Mouse (Mus musculus): ENCODE measurements around the gene Plekha8.
A peak's percentile ranks its signal among the peaks of the same experiment; 100 is the strongest.

Gene Plekha8

DNA sequence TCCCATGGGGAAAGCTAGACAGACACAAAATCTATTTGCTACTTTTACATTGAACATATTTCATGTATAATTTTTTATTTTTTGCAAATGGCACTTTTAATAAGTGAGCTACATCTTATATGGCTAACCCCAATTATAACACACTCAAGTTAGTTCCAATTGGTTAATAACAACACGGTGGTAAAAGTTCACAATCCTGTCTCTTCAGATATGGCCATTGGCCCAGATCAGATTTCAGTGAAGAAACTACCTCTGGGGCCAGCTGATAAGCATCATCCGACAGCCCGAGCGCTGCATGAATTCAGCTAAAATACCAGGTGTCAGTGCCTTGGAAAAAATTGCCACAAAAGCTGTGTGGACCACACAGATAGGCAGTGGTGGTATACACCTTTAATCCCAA, 7.2 kb upstream of the Plekha8 start:
- no peak for DNase-seq

GRCm38 (mm10) chr6:54588212-54588611, 6.7 kb upstream of the Plekha8 start:
- no peak for DNase-seq

GRCm38 (mm10) chr6:54590691-54591090, 4.2 kb upstream of the Plekha8 start:
- DNase-seq = no peak

DNA sequence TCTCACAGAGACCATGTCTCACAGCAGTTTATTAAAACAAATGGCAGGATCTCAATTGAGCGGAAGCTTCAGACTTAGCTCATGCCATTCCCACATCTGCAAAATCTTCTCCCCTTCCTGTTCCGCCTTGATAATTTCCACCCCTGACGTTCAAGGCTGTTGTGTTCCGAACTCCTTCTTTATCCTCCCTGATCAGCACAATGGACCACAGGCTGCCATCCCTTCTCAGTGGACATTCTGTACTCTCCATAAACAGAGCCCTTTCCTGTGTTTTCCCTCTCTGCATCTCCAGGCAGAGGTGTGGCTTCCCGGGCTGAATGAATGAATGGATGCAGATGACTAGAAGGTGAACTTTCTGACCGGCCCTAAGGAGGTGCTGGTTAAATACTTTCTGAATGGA, 3.1 kb upstream of the Plekha8 start:
- no peak for DNase-seq

DNA sequence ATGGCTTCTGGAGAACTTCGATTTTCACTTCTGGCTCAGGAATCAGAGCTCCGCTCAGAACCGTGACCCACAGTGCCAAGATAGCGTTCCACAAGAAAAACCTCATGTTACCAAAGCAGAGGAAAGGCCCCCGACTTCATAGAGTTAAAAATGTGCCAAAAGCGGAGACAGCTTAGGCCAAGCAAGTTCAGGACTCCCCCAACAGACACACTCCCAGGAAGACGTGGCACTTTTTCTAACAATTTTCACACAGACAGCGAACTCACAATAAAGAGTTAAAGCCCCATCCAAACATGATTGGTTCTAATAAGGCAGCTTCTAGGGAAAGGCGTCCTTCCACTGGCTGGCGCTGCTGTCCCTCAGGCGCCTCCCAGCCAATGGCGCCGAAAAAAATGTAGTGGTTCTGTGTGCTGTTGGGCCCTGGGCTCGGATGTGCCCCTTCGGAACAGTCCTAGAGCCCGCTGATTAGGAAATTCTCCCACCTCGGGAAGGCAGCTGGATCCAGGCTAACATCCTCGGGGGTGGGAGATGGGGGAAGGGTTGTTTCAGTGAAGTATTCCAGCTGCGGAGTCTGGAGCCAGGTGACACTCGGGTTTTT, 1.9 kb upstream of the Plekha8 start:
- DNase-seq = peak; percentile 79 to 82

- DNase-seq = no peak
Measured at GRCm38 (mm10) chr6:54593766-54594468, 994 bp upstream of the Plekha8 start.

DNA sequence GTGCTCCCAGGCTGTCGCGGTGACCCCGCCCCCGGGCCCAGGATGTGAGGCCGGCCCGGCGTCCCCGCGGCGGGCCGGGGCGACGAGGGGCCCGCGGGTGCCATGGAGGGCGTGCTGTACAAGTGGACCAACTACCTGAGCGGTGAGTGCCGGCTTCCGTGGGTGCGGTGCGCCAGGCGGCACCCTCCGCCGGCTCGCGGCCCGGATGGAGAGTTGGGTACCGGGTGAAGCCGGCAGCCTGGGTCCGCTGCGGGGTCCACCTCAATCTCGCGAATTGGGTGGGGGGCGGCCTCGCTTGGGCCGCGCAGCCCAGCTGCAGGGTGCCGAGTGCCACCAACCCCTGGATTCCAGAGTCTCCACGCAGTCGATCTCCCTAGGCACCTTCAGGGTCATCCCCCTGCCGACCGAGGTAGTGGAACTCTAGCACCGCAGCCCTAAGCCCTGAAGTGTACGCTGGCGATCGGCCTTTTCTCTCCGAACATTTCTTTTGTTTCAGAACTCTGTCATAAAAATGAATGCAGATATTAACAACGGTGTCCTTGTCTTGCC, 493 bp downstream of the Plekha8 start:
- DNase-seq = no peak

DNA sequence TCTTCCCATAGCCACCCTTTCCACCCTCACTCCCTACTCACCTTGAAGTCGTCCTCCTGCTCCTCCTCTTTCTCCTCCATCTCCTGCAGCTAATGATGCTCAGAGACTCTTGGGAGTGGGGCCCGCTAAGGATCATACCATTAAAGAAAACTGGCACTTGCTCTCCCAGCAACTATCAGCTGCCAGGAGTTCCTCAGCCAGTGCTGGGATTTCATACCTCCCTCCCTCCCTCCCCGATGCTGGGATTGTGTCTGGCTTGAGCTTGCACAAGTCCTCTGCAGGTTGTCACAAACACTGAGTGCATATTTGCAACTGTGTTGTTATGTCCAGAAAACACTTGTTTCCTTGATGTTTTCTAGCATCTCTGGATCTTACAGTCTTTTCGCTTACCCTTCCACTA, 2.3 kb downstream of the Plekha8 start, which contains the start of gene Fkbp14:
TSS of gene Fkbp14 (minus strand) at position 101 of the 400 bp plus-strand sequence.
- no peak for DNase-seq

- DNase-seq = no peak
Measured at GRCm38 (mm10) chr6:54597711-54598110, 2.8 kb downstream of the Plekha8 start.

- DNase-seq = no peak
Measured at GRCm38 (mm10) chr6:54600681-54601347, 5.9 kb downstream of the Plekha8 start.

DNA sequence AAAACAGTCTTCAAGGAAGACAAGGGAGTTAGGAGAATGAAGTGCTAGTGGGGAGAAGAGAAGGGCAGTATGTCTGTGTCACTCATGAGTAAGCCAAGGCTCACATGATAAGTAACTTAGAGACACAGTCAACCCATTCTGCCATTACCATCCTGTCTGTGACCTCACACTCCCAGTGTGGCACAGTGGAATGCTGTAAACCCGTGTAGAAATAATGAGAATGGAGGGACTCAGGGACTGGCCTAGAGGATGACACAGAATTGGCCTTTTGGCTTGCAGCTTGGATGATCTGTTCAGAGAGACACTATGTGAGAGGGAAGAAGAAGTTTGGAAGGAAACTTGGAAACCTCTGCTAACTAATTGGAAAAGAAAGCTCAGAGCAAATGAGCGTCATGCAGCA, 8.0 kb downstream of the Plekha8 start:
- DNase-seq = no peak

GRCm38 (mm10) chr6:54604001-54604715, 9.2 kb downstream of the Plekha8 start:
- no peak for DNase-seq

- no peak for DNase-seq
Measured at GRCm38 (mm10) chr6:54606241-54606640, 11.3 kb downstream of the Plekha8 start.

- no peak for DNase-seq
Measured at GRCm38 (mm10) chr6:54617363-54617762, 22.5 kb downstream of the Plekha8 start.

GRCm38 (mm10) chr6:54619530-54619929, 24.6 kb downstream of the Plekha8 start:
- no peak for DNase-seq

GRCm38 (mm10) chr6:54620357-54620756, 25.4 kb downstream of the Plekha8 start:
- no peak for DNase-seq

- no peak for DNase-seq
Measured at GRCm38 (mm10) chr6:54628381-54628780, 33.5 kb downstream of the Plekha8 start.

DNA sequence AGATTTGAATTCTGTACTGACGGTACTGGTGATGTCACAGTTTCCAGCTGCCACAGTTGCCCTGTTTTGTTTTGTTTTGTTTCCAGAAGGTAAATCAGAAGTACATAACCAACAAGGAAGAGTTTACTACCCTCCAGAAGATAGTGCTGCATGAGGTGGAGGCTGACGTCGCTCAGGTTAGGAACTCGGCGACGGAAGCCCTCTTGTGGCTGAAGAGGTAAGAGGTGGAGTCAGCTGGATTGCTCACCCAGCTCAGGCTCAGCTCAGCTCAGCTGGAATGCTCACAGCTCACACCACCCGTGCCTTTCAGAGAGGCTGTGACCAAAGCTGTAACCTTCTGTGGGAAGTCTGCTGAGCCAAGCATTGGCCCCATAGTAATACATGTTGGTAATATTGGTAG, 34.8 kb downstream of the Plekha8 start:
- DNase-seq = peak in 1 of 2 experiments; percentile 3

DNA sequence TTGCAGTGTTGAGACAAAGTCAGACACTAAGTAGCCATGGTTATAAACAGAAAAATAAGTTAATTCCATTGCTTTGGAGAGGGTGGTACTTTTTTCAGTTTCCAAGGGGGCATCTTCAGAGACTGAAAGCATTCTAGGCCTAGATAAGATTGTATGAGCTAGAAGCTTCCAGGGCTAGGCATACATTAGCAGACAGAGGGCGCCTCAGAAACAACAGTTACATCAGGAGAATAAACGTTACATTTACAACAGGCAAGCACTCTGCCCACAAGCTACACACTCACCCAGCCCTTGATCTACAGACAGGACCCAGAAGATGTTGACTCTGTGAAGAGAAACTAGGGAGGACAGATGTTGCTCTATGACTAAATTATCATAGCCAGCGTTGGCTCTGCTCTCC, 36.6 kb downstream of the Plekha8 start:
- no peak for DNase-seq

DNA sequence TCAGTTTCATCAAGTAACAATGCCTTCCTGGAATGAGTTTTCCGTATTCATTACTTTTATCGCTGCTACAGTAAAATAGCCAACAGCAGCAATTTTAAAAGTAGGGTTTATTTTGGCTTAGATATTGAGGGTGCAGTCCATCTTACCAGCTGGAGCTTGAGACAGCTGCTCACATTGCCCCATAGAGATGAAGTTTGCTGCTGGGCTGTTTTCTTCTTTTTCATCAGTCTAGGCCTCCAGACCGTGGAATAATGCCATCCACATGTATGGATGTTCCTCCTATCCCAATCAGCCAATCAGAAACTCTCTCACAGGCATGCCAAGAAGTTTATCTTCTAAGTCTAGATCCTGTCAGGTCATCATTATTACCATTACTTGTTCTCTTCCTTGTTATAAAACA, 45.0 kb downstream of the Plekha8 start:
- DNase-seq = no peak

DNA sequence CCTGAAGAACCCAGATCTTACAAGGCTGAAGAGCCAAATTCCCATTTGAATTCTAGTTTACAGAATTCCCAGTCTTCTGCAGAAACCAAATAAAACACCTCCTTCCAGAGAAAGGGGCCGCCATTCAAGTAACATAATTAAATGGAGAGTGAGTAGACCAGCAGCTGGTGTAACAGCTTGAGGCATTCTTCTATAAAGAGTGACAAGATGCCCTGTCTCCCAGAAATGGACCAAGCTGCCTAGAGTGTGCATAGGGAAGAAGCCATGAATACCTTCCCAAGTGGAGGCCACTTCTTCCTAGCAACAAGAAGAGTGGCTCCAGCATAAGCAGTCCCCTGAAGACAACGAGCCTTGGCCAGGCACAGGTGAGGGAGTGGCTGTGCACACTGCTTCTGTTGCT, 47.0 kb downstream of the Plekha8 start:
- no peak for DNase-seq

DNA sequence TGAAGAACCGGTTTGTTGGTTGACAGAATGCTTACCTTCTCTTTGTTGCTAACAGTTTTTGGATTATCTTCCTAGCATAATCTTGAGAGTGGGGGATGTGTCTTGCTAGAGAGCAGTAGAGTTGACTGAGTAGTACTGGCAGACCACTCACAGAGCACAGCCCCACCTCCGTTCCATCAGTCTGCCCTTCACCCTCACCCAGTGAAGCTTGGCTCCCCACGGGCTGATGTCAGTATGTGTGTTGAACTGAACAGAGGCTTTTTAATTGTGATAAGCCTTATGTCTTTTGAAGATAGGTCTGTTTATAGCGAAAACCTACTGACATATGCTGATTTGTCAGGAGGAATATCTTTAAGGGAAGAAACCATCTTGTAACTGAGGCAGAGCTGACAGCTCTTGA, 48.3 kb downstream of the Plekha8 start:
- DNase-seq = no peak

- DNase-seq = no peak
Measured at GRCm38 (mm10) chr6:54655471-54656095, 60.7 kb downstream of the Plekha8 start.
